Mouse (Mus musculus): ENCODE measurements around the gene Ubxn1.
"Not testable (repeated sequence)": the region's sequence is repeated elsewhere in the genome, so short reads cannot be mapped to it uniquely, and the experiment has no call there.

- not testable (repeated sequence) for TF ChIP-seq CTCF, EP300 (IDR thresholded peaks at IDR 0.05; ENCODE audit: low read depth)
These were observed 915 bp upstream of the Ubxn1 start for GRCm38 (mm10) chr19:8870381-8870780.

All from liver, embryonic 14.5 days (tissue).